Mouse (Mus musculus) left cerebral cortex, adult 2 months (tissue): Measurements from ENCODE around the gene Sesn2. TPM values are rescaled to one million over a fixed set of nuclear protein-coding genes. Genes with fewer than 3 reads are reported as not detected.
"Not testable (repeated sequence)": the region's sequence is repeated elsewhere in the genome, so short reads cannot be mapped to it uniquely, and the experiment has no call there.

Experiments used
- DNase-seq, 2 experiments: peaks; one replicate each; pipeline ENCODE4 v3.0.0; 2021 to 2022; ENCODE audit warnings: low spot score in 2 of 2, mixed read lengths in 1 of 2; ENCODE audit errors: extremely low spot score in 1 of 2
- H3K27ac ChIP-seq: fragments of 200-600 bp; 2 replicates; pipeline ENCODE4 v1.8.1; 2022
- H3K4me3 ChIP-seq: fragments of 200-600 bp; 2 replicates; pipeline ENCODE4 v1.8.1; 2022
- CTCF ChIP-seq: fragments of 200-600 bp; IDR thresholded peaks from 2 replicates; pipeline ENCODE4 v1.8.1; 2022; ENCODE audit warnings: antibody characterized with exemption, mild to moderate bottlenecking, moderate library complexity
- intact Hi-C: fragments of 180-260 bp; cut with DNase I; formaldehyde crosslinking; loops from one replicate; pipeline ENCODE4 v1.15.1; 2025
- long read RNA-seq, 2 experiments: library from polyadenylated mRNA; stranded (forward); transcript quantifications; one replicate each; pipeline ENCODE4 v2.0.0; 2021; ENCODE audit warnings: borderline mapping rate in 2 of 2
- total RNA-seq, 2 experiments: library from RNA; stranded (reverse); gene quantifications; 2 replicates each; pipeline ENCODE4 v1.2.3; 2021

Gene Sesn2
- 10 to 100 TPM; 10.4 to 10.7 TPM for total RNA-seq
- long read RNA-seq, experiment 1, partial matches to known transcripts: 0 of 2 reads
- long read RNA-seq, experiment 1, other reads (novel, unspliced or antisense): 0 of 2 reads
- long read RNA-seq, experiment 2, partial matches to known transcripts: 0 of 3 reads
- long read RNA-seq, experiment 2, other reads (novel, unspliced or antisense): 0 of 3 reads

GRCm38 (mm10) chr4:132510352-132510798, at the start of gene Sesn2:
Sesn2 (minus strand) TSS chr4:132510501.
- Histone ChIP-seq H3K27ac (peak within 1 kb of the TSS; percentile 56), H3K4me3 (peak within 1 kb of the TSS; percentile 77)
- intact Hi-C loops: loop anchor here (1.0 to 5.0 kb wide), 4 partner anchors 47 to 298 kb away; partner anchors contain the start of genes Med18, Rcc1 and Ythdf2
- DNase-seq: peak; percentile 96
- TF ChIP-seq CTCF: no peak; the same call in 1 of the 2 replicates

DNA sequence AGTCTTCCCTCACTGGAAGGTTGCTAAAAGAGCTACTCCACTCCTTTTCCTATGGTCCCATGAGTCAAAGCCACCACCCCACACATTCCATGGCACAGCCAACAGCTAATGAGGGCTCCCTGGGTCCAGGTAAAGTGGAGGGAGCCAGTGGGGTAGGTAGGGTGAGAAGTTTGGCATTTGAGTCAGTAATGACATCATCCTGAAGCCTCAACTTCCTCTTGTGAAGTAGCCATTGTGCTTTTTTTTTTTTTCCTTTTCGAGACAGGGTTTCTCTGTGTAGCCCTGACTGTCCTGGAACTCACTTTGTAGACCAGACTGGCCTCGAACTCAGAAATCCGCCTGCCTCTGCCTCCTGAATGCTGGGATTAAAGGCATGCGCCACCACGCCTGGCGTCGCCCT, 45.2 kb upstream of the Sesn2 start:
- intact Hi-C loops, H3K27ac ChIP-seq, H3K4me3 ChIP-seq, DNase-seq: not testable (repeated sequence)

DNA sequence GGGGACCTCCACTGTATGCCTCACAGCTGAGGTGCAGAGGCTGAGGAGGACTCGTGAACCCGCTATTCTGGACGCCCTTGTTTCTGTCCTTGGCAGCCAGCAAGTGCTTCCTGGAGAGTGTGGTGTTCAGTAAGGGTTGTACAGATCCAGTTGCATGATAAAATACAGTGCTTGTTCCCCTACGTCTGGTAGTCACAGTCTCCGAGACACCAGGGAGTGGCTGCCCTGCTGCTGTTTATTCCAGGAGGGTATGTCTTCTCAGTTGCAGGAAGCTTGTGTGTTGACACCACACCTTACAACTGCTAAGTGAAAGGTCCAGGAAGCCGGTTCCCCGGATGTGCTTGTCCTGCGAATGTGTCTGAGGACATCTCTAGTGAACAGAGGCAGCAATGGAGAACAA, 44.4 kb upstream of the Sesn2 start:
- no peak for DNase-seq
- TF ChIP-seq CTCF: no peak
- intact Hi-C loops: no loop called here
- no peak overlapping the region for H3K27ac ChIP-seq
- no peak overlapping the region for H3K4me3 ChIP-seq

DNA sequence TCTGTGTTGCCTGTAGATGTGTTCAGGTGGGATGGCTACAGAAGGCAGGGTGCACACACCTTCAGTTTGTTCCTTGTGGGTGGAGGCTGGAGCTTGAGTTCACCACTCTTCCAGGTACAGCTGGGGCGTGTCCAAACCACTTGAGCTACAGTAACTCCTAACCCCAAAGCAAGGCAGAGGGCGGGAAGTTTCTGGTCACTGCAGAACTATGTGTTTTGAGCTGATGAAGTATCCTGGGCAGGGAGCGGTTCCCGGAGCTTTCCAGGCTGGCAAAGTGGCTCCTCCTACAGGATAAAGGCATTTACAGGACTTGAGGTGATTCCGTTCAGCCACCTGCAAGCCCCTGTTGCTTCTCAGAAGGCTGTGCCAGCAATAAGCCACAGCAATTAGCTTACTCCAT, 43.9 kb upstream of the Sesn2 start:
- TF ChIP-seq CTCF: no peak; the same call in 1 of the 2 replicates
- Histone ChIP-seq H3K4me3 (no peak overlapping the region), H3K27ac (no peak overlapping the region)
- intact Hi-C loops: no loop called here
- DNase-seq: no peak

DNA sequence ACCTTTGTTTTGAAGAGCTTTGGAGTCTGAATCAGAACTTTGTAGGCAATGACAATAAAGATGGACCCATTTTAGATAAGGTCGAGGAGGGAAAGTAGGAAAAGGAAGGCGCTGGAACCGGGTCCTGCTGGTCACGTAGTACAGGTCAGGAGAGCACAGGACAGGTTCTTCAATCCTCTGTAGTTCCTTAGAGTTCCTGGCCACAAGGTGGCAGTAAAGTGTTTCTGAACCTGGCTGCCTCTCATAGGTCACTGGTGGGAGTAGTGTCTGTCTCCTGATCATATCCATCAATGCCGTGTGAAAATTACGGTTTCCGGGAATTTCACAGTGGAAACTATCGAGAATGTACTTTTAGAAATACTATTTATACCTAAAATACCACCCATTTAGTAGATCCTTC, 35.5 kb upstream of the Sesn2 start:
- Histone ChIP-seq H3K27ac (no peak overlapping the region), H3K4me3 (no peak overlapping the region)
- peak; percentile 83 for TF ChIP-seq CTCF
- peak; percentile 59 to 63 for DNase-seq
- intact Hi-C loops: loop anchor here (1.0 to 2.0 kb wide), 2 partner anchors 90 to 131 kb away; no protein-coding TSS in a partner anchor

- intact Hi-C loops: no loop called here
Observed at GRCm38 (mm10) chr4:132542724-132543123, 32.4 kb upstream of the Sesn2 start.

GRCm38 (mm10) chr4:132541413-132541812, 31.1 kb upstream of the Sesn2 start:
- H3K27ac ChIP-seq: no peak overlapping the region
- no peak for DNase-seq
- intact Hi-C loops: no loop called here
- no peak for TF ChIP-seq CTCF
- H3K4me3 ChIP-seq: no peak overlapping the region

More at GRCm38 (mm10) chr4:132542724-132543123, 32.4 kb upstream of the Sesn2 start:
- TF ChIP-seq CTCF: peak; percentile 31
- peak overlapping the region; percentile 69 for H3K27ac ChIP-seq
- DNase-seq: peak; percentile 32 to 35
- H3K4me3 ChIP-seq: no peak overlapping the region

DNA sequence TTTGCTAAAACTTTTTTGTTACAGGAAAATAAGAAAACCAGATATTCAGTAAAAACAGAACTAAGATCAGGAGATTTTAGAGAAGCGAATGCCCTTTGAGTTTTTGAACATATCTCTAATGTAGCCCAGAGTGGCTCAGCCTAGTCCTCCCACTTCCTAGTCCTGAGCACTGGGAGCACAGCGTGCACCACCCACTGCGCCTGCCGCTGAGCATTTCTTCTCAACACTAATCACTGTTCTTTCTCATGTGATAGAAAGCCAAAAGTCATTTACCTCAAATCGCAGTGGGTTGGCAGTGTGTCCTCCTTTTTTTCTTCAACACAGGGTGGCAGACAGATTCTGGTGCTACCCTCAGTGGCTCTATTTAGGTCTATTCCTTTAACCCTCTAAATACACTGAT, 29.2 kb upstream of the Sesn2 start:
- peak overlapping the region; percentile 24; the same call in 1 of the 2 replicates for H3K27ac ChIP-seq
- intact Hi-C loops: loop anchor here (10.0 kb wide), 1 partner anchor 385 kb away; the partner anchor contains the start of gene Fam76a

GRCm38 (mm10) chr4:132535406-132536121, 25.3 kb upstream of the Sesn2 start, which contains the start of gene Dnajc8:
Dnajc8 (plus strand) TSS chr4:132535550.
- intact Hi-C loops: loop anchor here (10.0 kb wide), 1 partner anchor 389 kb away; the partner anchor contains the start of gene Fam76a
- no peak for TF ChIP-seq CTCF

More for the DNA sequence above, 29.2 kb upstream of the Sesn2 start:
- no peak for DNase-seq
- no peak for TF ChIP-seq CTCF
- H3K4me3 ChIP-seq: no peak overlapping the region

GRCm38 (mm10) chr4:132532981-132533916, 22.9 kb upstream of the Sesn2 start, which contains the start of gene Atpif1:
Atpif1 (minus strand) TSS chr4:132533659.
- DNase-seq: peak; percentile 86 to 88
- no peak for TF ChIP-seq CTCF
- peak within 1 kb of the TSS; percentile 92 for H3K4me3 ChIP-seq
- H3K27ac ChIP-seq: peak within 1 kb of the TSS; percentile 98
- intact Hi-C loops: loop anchor here (10.0 kb wide), 1 partner anchor 392 kb away; the partner anchor contains the start of gene Fam76a

More at GRCm38 (mm10) chr4:132535406-132536121, 25.3 kb upstream of the Sesn2 start, which contains the start of gene Dnajc8:
- peak within 1 kb of the TSS; percentile 75 for H3K4me3 ChIP-seq
- peak within 1 kb of the TSS; percentile 86 for H3K27ac ChIP-seq
- peak; percentile 93 to 95 for DNase-seq

- intact Hi-C loops: loop anchor here (10.0 kb wide), 1 partner anchor 392 kb away; the partner anchor contains the start of gene Fam76a
- Histone ChIP-seq H3K27ac (peak overlapping the region; percentile 98), H3K4me3 (peak overlapping the region; percentile 92)
- DNase-seq: no peak
- TF ChIP-seq CTCF: no peak
Observed at GRCm38 (mm10) chr4:132532496-132532895, 22.2 kb upstream of the Sesn2 start.
